Mouse (Mus musculus) kidney, postnatal 4 days (tissue): ENCODE data around the gene Kalrn.

Experiments
- DNase-seq, 2 experiments: peaks; one replicate each; pipeline ENCODE4 v3.0.0; 2021; ENCODE audit warnings: mixed read lengths in 2 of 2

Gene Kalrn

GRCm38 (mm10) chr16:34254002-34254645 is 319.2 kb downstream of the Kalrn start:
- no peak for DNase-seq

DNA sequence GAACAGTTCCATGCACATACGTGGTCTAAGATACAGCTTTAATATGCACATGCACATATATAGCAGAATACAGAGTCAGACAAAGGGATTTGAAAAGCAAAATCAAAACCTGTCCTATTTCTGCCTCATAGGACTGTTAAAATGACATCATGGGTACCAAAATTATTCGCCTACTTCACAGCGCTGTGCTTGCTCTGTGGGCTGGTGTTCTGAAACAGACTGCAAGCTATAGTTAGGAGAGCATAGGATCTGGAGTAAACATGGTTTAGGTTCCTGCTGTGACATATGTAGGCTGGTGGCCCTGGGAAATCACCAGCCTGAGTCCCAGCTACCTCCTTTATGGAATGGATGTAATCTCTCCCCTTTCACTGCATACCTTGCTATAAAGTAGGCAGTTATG is 320.7 kb downstream of the Kalrn start:
- DNase-seq: no peak

- no peak for DNase-seq
Measured at GRCm38 (mm10) chr16:34248256-34248655, 325.1 kb downstream of the Kalrn start.

- DNase-seq: no peak
Measured at GRCm38 (mm10) chr16:34241936-34242729, 331.2 kb downstream of the Kalrn start.

DNA sequence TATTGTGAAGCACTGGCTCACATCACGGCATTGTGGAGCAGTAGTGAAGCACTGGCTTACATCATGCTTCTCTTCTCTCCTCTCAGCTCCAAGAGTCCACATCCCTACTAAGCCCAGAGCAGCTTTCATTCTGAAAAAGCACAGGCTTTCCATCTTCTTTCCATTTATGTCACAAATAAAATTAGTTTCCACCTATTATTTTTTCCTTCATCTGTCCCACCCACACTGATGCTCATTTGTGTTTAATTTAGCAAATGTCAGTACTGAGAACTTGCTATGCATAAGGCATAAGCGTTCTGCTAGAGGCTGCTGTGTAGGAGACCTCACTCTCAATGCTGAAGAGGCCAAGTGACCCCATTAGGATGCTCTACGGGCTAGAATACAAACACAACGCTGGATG is 333.7 kb downstream of the Kalrn start:
- DNase-seq: no peak

DNA sequence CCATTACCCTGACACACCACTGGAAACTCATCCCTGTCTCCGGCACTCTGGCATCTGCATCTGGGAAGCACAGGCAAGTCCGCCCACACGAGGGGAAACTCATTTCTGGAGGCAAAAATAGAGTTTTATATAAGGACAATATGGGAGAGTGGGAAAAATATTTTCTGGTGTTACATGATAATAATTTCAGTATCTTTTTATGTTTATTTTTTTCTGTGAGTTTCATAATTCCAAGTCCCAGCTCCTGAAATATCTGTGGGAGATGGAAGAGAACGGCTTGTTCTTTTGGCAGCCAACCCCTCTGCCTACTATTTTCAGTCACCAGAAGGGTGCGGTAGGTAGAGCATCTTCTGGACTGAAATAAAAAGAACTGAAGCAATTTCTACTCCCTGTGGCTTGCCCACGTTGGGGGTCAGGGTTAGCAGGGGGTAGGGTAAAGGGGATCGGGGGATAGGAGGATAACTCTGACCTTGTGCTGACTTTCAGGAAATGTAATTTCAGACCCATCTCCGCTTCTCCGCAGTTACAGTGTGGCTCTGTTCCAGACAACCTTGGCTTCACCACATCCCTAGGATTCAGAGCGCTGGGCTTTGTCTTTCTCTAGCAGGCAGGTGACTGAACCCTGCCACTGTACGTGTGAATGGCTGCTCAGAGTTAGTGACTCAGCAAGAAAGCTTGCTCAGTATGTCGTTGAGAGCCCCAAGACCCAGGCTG is 336.3 kb downstream of the Kalrn start:
- DNase-seq: no peak

DNA sequence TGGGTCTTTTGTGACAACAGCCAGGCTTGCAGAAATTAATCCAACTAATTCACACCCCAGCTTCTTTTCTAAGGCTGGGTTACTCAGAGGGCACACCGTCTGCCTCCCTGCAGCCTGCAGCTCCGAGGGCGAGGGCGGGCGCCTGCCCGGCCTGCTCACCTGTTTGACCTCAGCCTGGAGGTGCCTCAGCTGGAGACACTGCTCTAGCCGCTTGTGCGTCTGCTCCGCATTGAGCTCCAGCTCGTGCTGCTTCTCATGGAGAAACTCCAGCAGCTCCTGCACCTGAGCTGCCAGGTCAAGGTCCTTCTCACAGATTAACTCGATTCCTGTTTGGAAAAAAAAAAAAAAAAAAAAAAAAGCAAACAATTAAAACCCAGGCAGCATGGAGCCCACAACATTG is 338.2 kb downstream of the Kalrn start:
- DNase-seq: peak; percentile 11 to 35

- no peak for DNase-seq
Measured at GRCm38 (mm10) chr16:34231952-34232351, 341.4 kb downstream of the Kalrn start.

- no peak for DNase-seq
Measured at GRCm38 (mm10) chr16:34231146-34231545, 342.2 kb downstream of the Kalrn start.

- DNase-seq: no peak
Measured at GRCm38 (mm10) chr16:34229350-34229749, 344.0 kb downstream of the Kalrn start.

GRCm38 (mm10) chr16:34228661-34229060 is 344.7 kb downstream of the Kalrn start:
- no peak for DNase-seq

- no peak for DNase-seq
Measured at GRCm38 (mm10) chr16:34212160-34212559, 361.2 kb downstream of the Kalrn start.

- DNase-seq: no peak
Measured at GRCm38 (mm10) chr16:34211243-34211642, 362.1 kb downstream of the Kalrn start.

GRCm38 (mm10) chr16:34208748-34209147 is 364.6 kb downstream of the Kalrn start:
- no peak for DNase-seq

GRCm38 (mm10) chr16:34207972-34208371 is 365.4 kb downstream of the Kalrn start:
- no peak for DNase-seq

DNA sequence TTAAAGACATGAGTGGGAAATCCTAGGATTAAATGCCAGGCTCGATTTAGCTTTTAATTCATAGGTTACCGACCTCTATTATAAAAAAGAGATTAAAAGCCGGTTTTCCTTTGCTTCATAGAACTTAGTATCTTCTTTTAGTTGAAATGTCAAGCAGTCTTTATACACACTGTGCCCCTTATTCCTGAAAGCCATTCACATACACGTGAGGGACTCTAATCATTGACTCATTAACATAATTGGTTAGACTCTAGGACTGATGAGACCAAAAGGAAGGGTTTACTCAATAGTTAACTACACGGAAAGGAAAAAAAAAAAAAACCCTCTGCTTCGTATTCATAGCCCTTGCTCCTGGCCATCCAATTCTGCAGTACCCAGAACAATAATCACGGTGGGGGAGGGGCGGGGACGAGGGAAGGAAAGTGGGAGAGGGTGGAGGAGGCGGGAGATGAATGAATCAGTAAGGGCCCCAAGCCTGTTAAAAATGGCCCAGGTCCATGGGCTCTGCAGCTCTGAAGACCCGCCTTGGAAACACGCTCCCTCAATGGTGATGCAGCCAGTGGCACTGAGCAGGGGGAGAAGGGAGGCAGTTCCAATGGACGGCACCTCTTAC is 368.7 kb downstream of the Kalrn start:
- no peak for DNase-seq

- DNase-seq: no peak
Measured at GRCm38 (mm10) chr16:34199543-34199942, 373.8 kb downstream of the Kalrn start.

GRCm38 (mm10) chr16:34192959-34193842 is 380.1 kb downstream of the Kalrn start:
- DNase-seq: peak; percentile 40 to 59

DNA sequence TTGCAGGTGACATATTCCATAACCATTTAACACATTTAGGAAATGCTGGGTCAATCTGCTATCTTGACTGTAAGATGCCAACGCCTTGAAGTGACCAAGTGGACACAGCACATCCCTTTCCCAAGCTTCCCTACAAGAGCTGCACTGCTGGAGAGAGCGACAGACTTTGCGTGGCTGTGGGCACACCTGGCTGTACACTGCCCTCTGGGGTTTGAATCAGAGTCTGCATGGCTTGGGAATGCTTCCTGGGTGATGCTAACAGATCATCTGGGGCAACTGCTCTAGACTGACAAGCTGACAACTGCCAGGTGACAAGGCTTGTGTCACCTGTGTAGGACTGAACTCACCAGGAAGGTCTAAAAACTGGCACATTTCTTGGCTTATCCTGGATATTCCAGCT is 388.6 kb downstream of the Kalrn start:
- DNase-seq: peak; percentile 18 to 24

GRCm38 (mm10) chr16:34183186-34183585 is 390.1 kb downstream of the Kalrn start:
- DNase-seq: no peak

- DNase-seq: no peak
Measured at GRCm38 (mm10) chr16:34175625-34176024, 397.7 kb downstream of the Kalrn start.

- DNase-seq: no peak
Measured at GRCm38 (mm10) chr16:34172572-34173181, 400.7 kb downstream of the Kalrn start.
